Mouse (Mus musculus): ENCODE measurements around the gene Tha1.

Gene Tha1

DNA sequence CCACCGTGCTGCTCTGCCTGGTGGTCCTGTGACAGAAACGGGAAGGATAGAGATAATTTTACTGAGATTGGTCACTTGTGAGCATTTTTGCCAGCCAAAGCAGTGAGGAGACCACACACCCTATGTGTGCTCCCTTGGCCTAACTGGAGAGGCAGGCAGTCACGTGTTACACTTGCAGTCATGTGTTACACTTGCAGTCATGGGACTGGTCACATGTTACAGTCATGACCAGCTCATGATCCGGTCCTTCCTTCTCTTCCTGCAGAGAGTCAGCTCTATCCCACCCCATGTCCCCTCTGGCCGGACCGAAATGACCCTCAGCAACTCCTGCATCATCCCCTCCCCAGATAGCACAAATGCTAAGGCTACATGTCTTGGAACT is 7.7 kb upstream of the Tha1 start:
- DNase-seq (ENCODE audit: low spot score in 2 of 2), result no peak

DNA sequence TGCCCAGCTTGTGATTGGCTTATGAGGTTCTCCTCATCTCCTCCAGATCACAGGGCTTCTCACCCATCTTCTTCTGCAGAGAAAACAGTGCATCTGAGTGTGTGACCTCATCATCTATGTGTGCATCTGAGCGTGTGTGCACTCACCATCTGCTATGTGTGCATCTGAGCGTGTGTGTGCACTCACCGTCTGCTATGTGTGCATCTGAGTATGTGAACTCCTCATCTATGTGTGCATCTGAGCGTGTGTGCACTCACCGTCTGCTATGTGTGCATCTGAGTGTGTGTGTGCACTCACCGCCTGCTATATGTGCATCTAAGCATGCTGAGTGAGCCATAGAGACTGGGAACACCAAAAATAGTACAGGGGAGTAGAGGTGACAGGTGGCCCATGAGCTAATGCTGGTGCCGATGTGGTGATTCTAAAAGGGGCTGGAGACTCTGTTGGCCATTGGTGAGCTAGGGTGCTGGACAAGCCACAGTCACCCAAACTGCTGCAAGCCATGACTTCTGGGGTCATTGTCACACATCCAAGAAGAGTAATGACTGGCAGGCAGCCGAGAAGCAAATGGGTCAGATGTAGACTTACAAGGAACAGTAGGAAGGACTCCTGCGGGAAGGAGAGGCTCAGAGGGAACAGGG is 7.2 kb upstream of the Tha1 start:
- no peak for DNase-seq (ENCODE audit: low spot score in 2 of 2)

DNA sequence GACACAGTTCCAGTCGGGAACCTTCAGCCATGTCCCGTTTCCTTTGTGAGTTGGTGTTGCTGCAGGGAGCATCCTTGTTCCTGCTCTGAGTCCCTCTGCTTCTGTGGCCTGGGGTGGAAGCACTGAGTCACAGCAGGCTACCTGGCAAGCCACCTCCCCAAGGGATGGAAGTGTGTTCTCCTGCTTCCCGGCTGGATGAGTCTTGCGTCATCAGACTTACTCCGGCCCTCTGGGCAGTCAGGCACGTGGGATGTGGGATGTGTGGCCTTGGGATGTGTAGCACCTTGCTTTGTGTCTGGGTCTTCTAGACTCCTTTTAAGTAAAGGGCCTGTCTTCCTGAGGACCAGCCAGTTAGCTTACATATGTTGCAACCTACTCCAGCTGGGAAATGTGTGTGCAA is 6.4 kb upstream of the Tha1 start:
- DNase-seq (ENCODE audit: low spot score in 2 of 2), result no peak

- DNase-seq (ENCODE audit: low spot score in 2 of 2), result peak in 1 of 2 experiments; percentile 31
Observed at GRCm38 (mm10) chr11:117878892-117879291, 5.6 kb upstream of the Tha1 start.

DNA sequence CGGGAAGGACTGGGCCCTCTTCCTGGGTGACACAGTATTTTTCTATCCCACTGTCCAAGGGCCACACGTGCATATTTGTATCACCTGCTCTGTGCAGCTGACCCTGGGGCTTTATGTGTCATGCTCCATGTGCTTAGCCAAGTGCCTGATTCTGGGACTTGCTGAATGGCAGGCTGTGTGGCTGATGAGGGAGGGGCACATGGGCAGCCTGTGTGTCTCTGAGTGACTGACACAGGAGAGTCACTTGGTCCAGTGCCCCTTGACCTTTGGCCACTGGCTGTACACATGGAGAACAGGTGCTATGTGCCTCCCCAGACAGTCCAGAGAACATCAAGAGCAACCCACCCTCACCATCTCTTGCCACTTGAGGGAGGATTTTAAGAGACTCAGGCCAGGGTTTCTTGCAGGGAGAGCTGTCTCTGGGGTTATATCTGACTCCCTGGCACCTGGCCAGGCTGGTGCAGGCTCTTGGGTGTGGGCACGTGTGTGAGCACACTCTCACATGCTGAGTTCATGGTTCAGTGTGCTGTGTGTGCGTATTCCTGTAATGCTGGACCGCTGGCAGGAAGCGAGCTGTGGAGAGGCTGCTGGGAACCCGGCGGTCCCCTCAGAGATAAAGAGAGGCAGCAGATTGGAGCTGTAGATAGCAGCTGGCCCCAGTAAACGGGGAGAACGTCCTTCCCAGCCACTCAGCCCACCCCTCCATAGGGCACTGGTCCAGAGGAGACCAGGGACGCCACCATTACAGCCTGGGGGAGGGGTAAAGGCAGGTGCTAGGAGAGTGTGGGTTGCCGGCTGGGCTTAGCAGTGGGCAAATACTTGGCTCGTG is 4.8 kb upstream of the Tha1 start:
- peak in 1 of 2 experiments; percentile 48 for DNase-seq (ENCODE audit: low spot score in 2 of 2)

DNA sequence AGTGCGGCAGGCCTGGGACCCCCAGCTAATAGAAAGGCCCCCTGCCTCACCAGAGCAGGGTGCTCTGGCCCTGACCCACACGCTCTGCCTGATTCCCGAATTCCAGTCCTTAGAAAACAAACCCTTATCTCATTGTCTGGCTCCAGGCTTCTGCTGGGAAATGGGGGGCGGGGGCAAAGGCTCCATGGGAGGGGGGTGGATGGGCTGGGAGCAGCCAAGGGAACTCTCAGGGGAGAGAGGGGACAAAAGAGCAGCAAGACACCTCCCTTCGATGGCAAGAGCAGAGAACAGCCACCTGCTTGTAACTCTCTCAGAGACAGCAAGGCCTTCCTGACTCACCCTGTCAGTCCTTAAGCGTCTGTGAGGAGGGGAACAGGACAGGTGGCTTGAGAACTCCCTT is 2.4 kb upstream of the Tha1 start:
- DNase-seq (ENCODE audit: low spot score in 2 of 2), result no peak

- DNase-seq (ENCODE audit: low spot score in 2 of 2), result no peak
Observed at GRCm38 (mm10) chr11:117874419-117874818, 1.1 kb upstream of the Tha1 start.

GRCm38 (mm10) chr11:117871911-117872584 is 1.2 kb downstream of the Tha1 start:
- no peak for DNase-seq (ENCODE audit: low spot score in 2 of 2)

DNA sequence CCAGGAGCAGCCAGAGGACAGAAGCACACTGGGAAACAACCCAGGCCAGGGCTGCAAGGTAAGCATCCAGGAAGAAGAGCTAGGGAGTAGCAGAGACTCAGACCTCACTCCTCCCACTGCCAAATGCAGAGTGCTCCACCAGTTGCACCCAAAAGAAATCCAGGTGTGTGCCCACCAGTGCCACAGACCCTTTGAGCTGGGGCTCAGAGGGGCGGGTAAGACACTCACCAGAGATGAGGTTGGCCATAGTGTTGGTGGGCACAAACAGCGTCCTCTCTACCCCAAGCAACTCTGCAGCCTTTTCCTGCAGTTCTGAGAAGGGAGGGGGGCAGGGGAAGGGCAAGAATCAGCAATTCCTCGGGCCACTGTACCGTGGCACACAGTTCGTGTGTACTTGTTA is 1.9 kb downstream of the Tha1 start:
- no peak for DNase-seq (ENCODE audit: low spot score in 2 of 2)

DNA sequence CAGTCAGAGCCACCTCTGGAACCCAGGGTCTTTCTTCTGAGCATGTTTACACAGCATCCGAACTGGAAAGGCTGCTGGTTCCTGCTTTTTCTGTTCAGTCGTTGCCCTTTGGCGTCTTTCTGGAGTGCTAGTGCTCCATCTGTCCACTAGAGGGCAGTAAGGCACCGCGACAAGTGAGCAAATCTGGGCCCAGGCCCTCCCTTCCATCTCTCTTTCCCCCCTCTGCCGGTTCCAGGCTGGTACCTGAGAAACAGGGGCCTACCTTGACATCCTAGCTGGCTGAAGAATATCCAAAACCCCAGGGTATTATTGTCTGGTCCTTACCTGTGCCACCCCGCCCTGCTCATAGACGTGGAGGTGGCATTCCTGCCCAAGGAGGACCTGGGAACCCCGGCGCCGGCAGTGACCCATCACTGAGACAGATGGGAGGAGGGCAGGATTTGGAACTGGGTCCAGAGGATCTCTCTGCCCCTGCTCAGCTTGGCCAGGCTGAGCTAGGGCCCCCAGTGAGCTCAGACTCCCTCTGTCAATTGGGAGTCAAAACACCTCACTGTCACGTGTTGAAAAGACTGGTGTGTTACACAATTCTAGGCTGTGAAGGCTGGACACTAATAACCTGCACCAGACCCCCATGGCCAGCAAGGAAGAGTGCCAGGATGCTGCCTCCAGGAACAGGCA is 2.5 kb downstream of the Tha1 start:
- DNase-seq (ENCODE audit: low spot score in 2 of 2), result peak in 1 of 2 experiments; percentile 85

GRCm38 (mm10) chr11:117865988-117866387 is 7.3 kb downstream of the Tha1 start:
- DNase-seq (ENCODE audit: low spot score in 2 of 2), result no peak

- DNase-seq (ENCODE audit: low spot score in 2 of 2), result no peak
Observed at GRCm38 (mm10) chr11:117864805-117865204, 8.5 kb downstream of the Tha1 start.

DNA sequence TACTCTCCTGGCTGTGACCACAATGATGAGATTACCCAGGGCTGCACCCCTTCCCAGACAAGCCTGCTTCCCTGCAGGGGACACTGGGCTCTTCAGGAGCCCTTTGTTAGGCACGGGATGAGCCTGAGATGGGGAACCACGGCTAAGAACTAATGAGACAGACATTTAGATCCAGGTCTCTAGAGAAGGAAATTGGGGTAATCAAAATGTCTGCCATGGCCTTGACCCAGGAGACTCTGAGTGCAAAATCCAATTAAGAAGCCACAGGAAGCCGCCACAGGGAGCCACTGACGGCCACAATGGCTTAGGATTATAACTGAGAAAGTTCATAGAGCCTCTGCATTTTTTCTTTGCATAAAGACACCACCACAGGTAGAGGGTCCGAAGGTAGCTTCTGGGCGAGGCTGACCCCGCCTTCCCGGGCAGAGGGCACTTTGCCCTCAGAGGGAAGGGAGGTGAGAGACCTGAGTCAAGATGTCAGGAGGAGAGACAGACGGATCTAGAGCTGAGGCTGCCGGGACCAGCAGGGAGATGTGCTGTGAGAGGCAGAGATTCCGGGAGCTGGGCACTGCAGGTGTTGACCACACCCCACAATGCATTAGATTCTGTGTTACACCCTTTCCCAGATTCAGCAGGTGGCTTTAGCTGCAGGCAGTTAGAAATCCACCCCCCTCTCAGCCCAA is 10.0 kb downstream of the Tha1 start:
- no peak for DNase-seq (ENCODE audit: low spot score in 2 of 2)

- no peak for DNase-seq (ENCODE audit: low spot score in 2 of 2)
Observed at GRCm38 (mm10) chr11:117860601-117861000, 12.7 kb downstream of the Tha1 start, which contains the start of gene Tmem235. TSS of gene Tmem235 (plus strand) at chr11:117860752.

GRCm38 (mm10) chr11:117858392-117858791 is 14.9 kb downstream of the Tha1 start:
- DNase-seq (ENCODE audit: low spot score in 2 of 2), result no peak

- no peak for DNase-seq (ENCODE audit: low spot score in 2 of 2)
Observed at GRCm38 (mm10) chr11:117857462-117857861, 15.8 kb downstream of the Tha1 start.

- no peak for DNase-seq (ENCODE audit: low spot score in 2 of 2)
Observed at GRCm38 (mm10) chr11:117855975-117856374, 17.3 kb downstream of the Tha1 start.

DNA sequence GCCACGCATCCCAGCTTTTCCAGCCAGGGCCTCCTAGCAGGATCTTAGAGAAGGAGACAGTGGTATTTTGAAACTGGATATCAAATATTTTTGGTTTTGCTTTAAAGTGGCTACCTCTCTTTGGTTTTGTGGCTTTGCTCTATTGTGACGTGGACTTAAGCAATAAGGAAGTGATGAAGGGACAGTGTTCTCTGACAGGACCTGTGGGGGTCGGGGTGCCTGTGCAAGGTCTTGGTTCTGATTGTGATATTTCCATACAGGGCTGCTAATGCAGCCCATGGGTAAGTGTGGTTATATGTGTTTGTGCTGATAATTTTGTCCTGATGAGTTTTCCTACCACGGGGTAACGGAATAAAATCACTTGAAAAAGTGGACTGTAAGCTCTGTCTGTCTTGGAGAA is 17.9 kb downstream of the Tha1 start:
- DNase-seq (ENCODE audit: low spot score in 2 of 2), result no peak

DNA sequence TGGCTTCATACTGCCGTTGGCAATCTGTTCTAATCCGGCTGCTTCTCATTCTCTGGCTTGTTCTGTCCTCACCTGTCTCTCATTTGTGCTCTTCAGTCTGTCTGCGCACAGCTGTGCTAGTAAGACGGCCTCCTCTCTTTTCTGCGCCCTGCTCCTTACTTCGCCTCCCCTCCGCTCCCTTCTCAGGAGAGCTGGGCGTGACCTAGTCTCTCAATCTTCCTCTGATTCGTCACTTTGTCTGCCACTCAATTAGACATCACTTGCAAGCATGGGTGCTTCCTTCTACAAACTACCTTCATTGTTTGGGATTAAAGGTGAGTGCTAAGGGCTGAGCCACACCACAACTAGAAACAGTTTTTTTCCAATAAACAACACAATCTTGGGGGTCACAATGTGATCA is 19.0 kb downstream of the Tha1 start:
- no peak for DNase-seq (ENCODE audit: low spot score in 2 of 2)

GRCm38 (mm10) chr11:117852875-117853274 is 20.4 kb downstream of the Tha1 start:
- DNase-seq (ENCODE audit: low spot score in 2 of 2), result no peak

- peak; percentile 88 to 94 for DNase-seq (ENCODE audit: low spot score in 2 of 2)
Observed at GRCm38 (mm10) chr11:117848985-117849671, 24.2 kb downstream of the Tha1 start, which contains the start of gene Birc5. TSS of gene Birc5 (plus strand) at chr11:117849251.

All from left cerebral cortex, adult 9 months (tissue).